Mouse (Mus musculus) left cerebral cortex, postnatal 4 days (tissue): Measurements from ENCODE around the gene Mtmr3. TPM values are rescaled to one million over a fixed set of nuclear protein-coding genes. Genes with fewer than 3 reads are reported as not detected.

ENCODE experiments used
- DNase-seq: peaks from one replicate; pipeline ENCODE4 v3.0.0-alpha.2; 2022
- intact Hi-C: fragments of 180-260 bp; cut with DNase I; formaldehyde crosslinking; loops from one replicate; pipeline ENCODE4 v1.15.1; 2025
- total RNA-seq, 2 experiments: library from RNA; stranded (reverse); gene quantifications; 2 replicates each; pipeline ENCODE4 v1.2.3; 2021

Gene Mtmr3
- total RNA-seq, 2 experiments from 2014 or later: 74.2 to 76.6 TPM

- intact Hi-C loops: no loop called here
- DNase-seq: no peak
These were observed 58.0 kb downstream of the Mtmr3 start for GRCm38 (mm10) chr11:4536645-4537044.

- intact Hi-C loops: no loop called here
- no peak for DNase-seq
These were observed 67.5 kb downstream of the Mtmr3 start for GRCm38 (mm10) chr11:4527132-4527531.

DNA sequence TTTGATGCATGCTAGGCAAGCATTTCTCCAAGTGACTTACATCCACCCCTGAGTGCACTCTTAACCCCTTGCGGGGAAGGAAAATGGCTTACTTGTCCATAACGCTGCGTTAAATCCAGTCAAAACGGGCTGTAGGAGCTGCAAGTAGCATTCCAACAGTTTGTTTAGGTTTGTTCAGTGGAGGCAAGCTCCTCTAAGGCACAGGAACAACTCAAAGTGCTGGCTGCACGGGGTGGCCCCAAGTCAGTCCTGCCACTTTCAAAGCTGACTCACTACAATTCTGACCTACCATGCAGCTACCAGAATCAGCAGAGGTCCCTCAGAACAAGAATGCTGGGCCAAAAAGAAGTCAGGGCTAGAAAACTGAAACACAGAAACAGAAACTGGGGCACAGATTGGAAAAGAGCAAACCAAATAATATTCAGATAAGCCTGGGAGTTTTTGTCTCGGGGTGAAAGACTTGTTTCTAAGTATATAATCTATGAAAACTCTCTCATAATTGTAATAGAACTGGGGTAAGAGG is 72.5 kb downstream of the Mtmr3 start:
- no peak for DNase-seq
- intact Hi-C loops: no loop called here

DNA sequence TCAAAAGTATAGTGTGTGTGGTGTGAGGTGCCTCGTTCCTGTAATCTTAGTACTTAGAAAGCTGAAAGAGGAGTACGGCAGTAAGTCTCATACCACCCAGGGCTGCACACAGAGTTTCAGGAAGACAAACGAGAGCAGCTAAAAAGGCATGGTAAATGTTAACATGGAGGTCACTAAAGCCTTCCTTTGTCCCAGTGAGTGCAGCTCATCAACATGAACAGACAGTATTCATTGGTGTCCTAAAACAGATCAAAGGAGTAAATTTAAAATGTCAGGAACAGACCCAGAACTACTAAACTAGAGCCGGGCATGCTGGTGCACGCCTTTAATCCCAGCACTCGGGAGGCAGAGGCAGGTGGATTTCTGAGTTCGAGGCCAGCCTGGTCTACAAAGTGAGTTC is 75.7 kb downstream of the Mtmr3 start:
- intact Hi-C loops: no loop called here
- DNase-seq: no peak

GRCm38 (mm10) chr11:4507421-4507820 is 87.2 kb downstream of the Mtmr3 start:
- intact Hi-C loops: loop anchor here (10.0 kb wide), 1 partner anchor 277 kb away; no protein-coding TSS in a partner anchor
- no peak for DNase-seq

GRCm38 (mm10) chr11:4506486-4506885 is 88.2 kb downstream of the Mtmr3 start:
- DNase-seq: no peak
- intact Hi-C loops: loop anchor here (10.0 kb wide), 1 partner anchor 278 kb away; no protein-coding TSS in a partner anchor

GRCm38 (mm10) chr11:4502206-4502605 is 92.5 kb downstream of the Mtmr3 start:
- DNase-seq: no peak
- intact Hi-C loops: loop anchor here (10.0 kb wide), 1 partner anchor 283 kb away; no protein-coding TSS in a partner anchor

DNA sequence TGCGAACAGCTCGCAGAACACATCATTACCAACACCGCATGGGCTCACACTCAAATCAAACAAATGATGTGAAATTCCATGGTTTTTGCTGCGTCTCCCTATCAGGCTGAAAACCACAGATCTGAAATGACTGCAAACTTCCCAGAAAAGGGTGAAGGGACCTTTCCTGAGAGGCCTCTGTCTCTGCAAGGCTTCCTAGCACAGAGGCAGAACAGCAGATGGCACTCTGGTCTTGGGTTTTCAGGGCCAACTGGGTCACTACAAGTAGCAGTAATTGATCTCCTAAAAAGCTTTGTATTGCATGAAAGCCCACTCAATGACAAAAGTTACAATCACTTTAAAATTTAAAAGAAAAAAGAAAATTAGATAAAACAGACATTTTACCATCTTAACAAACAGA is 93.8 kb downstream of the Mtmr3 start:
- DNase-seq: no peak
- intact Hi-C loops: loop anchor here (10.0 kb wide), 1 partner anchor 284 kb away; no protein-coding TSS in a partner anchor

DNA sequence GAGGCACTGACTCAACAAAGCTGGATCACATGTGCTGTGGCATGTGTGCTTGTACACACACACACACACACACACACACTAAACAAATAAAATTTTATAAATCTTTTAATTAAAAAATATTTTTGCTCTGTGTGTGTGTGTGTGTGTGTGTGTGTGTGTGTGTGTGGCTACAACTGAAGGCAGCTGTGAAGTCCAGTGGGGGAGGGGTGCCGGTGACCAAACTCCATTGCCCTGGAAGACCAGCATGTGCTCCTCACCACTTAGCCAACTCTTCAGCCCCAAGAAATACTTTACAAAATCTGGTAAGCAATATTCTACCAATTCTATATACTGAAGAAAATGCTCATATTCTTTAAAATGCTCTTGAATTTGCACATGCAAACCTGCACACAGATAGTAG is 94.4 kb downstream of the Mtmr3 start:
- intact Hi-C loops: loop anchor here (10.0 kb wide), 1 partner anchor 285 kb away; no protein-coding TSS in a partner anchor
- no peak for DNase-seq

- DNase-seq: no peak
- intact Hi-C loops: no loop called here
These were observed 95.2 kb downstream of the Mtmr3 start for GRCm38 (mm10) chr11:4499456-4499855.

DNA sequence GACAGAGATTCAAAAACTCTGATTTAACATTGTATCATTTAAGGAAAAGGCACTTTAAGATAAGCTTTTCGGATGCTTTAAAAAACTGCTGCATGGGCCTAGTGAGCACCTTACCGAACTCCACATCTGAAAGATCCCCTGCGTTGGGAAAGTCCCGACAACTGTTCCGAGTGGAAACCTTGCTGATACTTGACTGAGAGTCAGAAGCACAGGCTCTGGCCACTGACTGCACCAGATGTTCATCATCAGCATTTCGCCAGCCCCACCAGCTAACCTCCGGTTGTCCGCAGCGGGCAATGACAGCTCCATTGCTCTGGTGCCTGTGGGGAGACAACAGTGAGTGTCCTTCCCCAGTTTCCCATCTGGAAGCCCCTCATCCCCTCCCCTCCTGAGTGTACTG is 95.9 kb downstream of the Mtmr3 start:
- DNase-seq: no peak
- intact Hi-C loops: no loop called here

- intact Hi-C loops: no loop called here
- DNase-seq: no peak
These were observed 97.1 kb downstream of the Mtmr3 start for GRCm38 (mm10) chr11:4497501-4498118.

DNA sequence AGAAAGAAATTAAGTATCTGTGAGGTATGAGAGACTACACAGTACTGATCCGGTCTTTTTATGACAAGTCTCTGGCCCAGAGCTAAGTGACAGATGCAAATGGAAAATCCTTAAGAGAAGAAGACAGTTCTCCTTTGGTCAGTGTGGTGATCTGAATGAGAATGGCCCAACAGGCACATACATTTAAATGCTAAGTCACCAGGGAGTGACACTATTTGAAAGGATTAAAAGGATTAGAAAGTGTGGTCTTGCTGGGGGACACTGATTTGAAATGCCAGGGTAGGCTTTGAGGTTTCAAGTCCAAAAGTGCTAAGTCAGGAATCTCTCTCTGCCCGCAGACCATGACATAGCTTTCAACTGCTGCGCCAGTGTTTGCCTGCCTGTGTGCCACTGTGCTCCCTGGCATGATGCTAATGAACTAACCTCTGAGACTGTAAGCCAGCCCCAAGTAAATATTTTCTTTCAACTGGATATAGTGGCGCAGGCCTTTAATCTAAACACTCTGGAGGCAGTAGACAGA is 99.6 kb downstream of the Mtmr3 start:
- intact Hi-C loops: no loop called here

GRCm38 (mm10) chr11:4489207-4489606 is 105.5 kb downstream of the Mtmr3 start:
- no peak for DNase-seq
- intact Hi-C loops: no loop called here

More for the DNA sequence above, 99.6 kb downstream of the Mtmr3 start:
- DNase-seq: no peak

DNA sequence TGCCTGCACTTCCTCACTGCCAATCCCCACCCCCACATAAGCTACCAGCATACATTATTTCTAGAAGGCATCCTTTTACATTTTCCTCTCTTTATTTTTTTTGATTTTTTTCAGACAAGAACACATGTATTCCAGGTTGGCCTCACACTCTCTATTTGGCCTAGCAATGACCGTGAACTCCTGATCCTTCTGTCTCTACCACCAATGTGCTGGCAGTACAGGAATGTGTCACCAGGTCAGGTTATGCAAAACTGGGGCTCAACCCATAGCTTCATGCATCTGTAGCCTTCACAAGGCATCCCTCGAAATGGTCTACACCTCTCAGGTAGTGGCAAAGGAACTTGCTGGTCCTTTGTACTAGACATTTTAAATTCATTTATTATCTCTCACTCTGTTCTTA is 105.9 kb downstream of the Mtmr3 start:
- no peak for DNase-seq
- intact Hi-C loops: no loop called here

DNA sequence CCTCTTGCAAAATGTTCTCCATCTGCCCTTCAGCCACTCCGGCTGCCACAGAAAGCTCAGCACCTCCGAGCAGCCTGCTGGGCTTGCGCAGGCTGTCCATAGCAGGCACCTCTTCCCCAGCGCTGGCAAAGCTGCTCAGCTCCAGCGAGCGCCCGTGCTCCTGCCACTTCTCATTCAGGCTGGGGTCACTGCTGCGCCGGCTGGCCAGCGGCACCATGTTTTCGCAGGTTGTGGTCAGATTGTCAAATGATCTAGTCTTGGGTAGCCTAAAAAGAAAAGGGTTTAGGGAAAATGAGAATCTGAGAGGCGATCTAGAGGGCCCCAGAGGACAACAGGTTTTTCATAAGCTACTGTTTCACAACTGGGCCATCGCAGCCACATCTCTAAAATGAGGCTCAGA is 106.3 kb downstream of the Mtmr3 start:
- no peak for DNase-seq

GRCm38 (mm10) chr11:4487401-4487965 is 107.2 kb downstream of the Mtmr3 start:
- intact Hi-C loops: no loop called here
- peak; percentile 76 for DNase-seq

More for the DNA sequence above, 106.3 kb downstream of the Mtmr3 start:
- intact Hi-C loops: no loop called here

DNA sequence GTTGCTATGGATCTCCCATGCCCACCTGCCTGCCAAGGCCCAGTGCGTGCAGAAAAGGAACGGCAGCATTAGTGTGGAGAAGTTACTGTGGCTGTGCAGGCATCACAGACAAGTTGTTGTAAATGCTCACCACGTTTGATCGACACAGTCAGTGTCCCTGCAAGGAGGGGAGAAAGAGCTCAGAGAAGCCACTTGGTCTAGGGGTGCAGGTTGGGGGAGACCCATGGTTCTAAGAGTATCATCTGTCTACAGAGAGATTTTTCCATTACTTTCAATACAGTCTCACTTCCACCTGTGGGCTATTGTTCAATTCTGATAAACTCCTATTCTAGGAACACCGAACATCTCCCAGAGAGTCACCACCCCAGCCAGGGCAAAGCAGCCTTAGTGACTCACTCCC is 110.1 kb downstream of the Mtmr3 start:
- intact Hi-C loops: no loop called here
- DNase-seq: no peak

GRCm38 (mm10) chr11:4482641-4483040 is 112.0 kb downstream of the Mtmr3 start:
- intact Hi-C loops: no loop called here
- DNase-seq: no peak

DNA sequence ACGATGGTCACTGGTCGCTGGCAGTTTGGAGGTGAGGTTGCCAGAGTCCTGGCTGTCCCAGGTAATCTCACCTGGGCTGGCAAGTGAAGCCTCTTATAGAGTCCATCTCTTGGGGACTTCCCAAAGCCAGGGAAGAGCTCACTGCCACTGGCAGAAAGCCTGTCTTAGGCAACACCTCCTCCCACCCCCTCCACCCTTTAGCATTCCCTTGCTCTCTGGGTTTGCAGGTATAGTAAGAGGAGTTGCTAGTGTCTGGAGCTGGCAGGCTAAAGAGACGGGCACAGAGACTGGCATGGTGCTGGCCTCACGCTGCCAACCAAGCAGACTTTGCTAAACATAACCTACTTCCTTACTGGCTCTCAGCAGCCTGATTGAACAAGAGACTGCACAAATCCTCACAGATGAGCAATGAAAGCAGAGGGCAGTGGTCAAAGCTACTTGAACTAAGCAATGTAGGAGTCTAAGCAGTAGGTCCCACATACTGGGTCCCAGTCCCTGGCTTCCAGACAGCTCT is 118.4 kb downstream of the Mtmr3 start:
- no peak for DNase-seq
- intact Hi-C loops: no loop called here

DNA sequence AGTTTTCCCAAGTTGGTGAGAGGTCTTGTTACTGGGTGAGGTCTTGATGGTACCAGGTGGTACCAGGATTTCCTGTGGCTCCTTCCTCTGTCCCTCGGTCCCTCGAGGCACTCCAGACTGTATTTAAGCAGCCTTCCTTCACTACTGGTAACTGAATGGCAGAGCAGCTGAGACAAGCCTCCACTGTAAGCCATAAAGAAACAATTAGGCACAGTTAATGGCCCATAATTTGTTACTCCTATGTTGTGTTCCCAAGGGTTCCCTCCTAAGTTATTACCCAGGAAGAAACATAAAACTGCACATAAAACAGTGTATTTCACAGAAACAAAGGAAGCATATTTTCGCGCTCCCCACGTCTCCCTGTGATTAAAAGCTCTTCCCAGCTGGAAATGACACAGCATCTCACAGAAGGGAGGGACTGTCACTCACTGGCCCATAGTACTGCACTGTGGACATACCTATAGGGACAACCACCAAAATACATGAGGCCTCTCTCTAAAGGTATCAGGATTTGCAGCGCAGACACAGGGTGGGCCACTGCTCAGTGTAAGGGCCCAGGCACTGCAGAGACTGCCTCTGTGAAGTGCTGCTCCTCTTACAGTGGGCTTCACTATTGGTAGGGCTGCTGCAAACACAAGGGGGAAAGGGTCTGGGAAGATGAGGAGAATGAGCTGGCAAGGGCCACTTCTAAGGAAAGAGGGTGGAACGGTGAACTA is 122.0 kb downstream of the Mtmr3 start:
- no peak for DNase-seq

More for the DNA sequence above, 122.0 kb downstream of the Mtmr3 start:
- intact Hi-C loops: no loop called here
